Mouse (Mus musculus): Measurements from ENCODE around the gene Slk. TPM values are rescaled to one million over a fixed set of nuclear protein-coding genes. Genes with fewer than 3 reads are reported as not detected.
A peak's percentile ranks its signal among the peaks of the same experiment; 100 is the strongest.
"Not testable (repeated sequence)": the region's sequence is repeated elsewhere in the genome, so short reads cannot be mapped to it uniquely, and the experiment has no call there.

The Slk gene
- polyA plus RNA-seq, 1 experiment from 2014 or later: 42.0 TPM

DNA sequence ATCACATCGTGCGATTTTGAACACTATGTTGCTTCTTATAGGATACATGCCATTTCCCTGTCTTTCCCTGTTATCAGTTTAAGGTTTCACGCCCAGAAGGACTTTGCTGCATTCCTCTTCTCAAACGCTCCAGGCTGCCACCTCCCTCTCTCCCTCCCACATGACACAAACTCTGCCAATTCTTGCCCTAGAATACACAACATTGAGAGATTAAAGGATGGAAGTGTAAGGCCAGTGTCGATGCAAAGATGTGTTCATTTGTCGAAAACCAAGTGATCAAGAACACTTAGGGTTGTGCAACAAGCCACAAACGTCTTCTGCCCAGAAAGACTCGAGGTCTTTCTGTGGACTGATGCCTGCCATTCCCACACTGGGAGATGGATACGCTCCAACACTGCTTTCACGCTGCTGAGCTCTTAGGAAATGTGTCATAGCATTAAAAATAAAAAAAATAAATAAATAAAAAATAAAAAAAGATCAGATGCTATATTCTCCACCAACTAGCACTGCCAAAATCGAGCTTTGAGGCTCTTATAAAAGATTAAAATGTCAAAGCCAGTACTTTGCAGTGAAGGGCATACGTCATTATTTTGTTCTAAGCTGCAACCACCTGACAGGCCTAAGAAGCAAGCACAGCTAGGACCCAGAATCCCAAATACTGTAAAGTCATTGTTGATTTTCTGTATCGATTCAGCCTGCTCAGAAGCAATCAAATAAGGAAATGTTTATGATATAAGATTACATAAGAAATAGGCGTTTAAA, 19.5 kb upstream of the Slk start:
- no peak overlapping the region for H3K27ac ChIP-seq
- 81% methylated on average over 14 of the region's 14 CpGs for WGBS (ENCODE audit: missing documents)
- H3K4me3 ChIP-seq (ENCODE audit: inconsistent target): no peak overlapping the region
- H3K36me3 ChIP-seq (ENCODE audit: inconsistent target): no peaks in the 10 kb centered on the region
- H3K79me2 ChIP-seq (ENCODE audit: inconsistent target): no peaks in the 10 kb centered on the region

DNA sequence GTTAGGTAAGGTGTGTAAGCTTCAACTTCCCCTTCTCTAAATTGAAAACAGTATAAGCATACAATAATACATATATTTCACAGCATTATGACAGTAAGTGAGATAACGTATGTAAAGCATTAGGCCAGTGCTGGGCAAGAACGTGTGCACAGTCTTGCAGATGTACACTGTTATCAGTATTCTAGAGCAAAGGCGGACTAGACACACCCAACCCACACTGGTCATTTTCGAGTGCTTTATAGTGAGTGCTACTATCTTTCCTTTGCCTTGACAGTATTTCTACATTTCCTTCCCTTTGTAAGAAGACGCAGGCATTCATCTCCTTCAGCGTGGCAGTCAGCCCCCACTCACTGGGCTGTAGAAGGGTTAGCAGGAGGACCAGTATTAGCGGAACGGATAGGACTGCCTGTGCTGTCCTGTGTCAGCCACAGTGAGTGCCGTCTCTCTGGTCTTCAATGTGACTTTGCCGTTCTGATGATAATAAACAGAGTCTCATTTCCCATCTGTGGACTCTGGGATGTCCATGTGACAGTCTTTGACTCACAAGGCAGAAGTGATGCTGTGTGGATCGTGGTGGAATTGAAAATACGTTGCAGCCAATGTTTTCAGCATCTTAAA, 18.8 kb upstream of the Slk start:
- Histone ChIP-seq H3K79me2 (ENCODE audit: inconsistent target) (no peaks in the 10 kb centered on the region), H3K27ac (no peak overlapping the region), H3K36me3 (ENCODE audit: inconsistent target) (no peaks in the 10 kb centered on the region), H3K4me3 (ENCODE audit: inconsistent target) (no peak overlapping the region)
- WGBS (ENCODE audit: missing documents): 93% methylated on average over 12 of the region's 12 CpGs

DNA sequence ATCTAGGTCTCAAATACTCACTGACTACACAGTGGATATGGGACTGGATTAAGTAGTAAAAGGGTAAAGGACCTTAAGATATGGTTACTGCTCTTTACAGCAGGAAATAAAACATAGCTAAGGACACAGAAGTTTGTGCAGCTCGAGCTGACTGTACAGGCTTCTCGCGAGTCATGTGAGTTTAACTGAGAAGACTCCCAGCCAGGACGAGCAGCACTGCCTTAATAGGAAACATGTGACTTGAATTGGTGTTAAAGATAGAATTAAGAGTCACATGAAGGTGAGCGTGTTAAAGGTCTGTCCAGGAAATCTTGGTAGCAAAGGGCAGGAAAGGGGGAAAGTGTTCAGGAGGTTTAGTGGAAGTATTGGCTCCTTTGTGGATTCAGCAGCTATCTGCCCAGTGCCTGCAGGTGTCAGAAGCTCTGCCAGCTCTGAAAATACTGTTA, 17.5 kb upstream of the Slk start:
- WGBS (ENCODE audit: missing documents): 24% methylated on average over 5 of the region's 5 CpGs
- H3K27ac ChIP-seq: peak overlapping the region; percentile 48
- no peaks in the 10 kb centered on the region for H3K36me3 ChIP-seq (ENCODE audit: inconsistent target)
- no peak overlapping the region for H3K4me3 ChIP-seq (ENCODE audit: inconsistent target)
- H3K79me2 ChIP-seq (ENCODE audit: inconsistent target): no peaks in the 10 kb centered on the region

DNA sequence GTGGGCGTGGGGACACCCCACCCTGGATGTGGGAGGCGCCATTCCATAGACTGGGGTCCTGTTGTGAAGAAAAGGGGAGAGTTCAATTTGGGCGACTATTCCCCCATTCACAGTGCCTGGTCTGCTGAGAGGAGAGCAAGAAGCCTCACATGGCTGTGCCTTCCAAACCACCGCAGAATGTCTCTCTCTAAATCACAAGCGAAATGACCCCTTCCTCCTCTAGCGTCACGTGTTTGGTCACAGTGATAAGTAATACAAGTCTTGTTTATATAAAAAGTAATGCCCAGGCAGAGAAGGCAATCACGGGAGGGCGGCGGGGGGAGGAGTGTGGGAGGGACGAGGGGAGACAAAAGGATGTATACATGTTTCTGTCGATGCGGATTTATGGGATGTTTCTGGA, 15.8 kb upstream of the Slk start:
- no peak overlapping the region for H3K27ac ChIP-seq
- H3K36me3 ChIP-seq (ENCODE audit: inconsistent target): no peaks in the 10 kb centered on the region
- no peak overlapping the region for H3K4me3 ChIP-seq (ENCODE audit: inconsistent target)
- no peaks in the 10 kb centered on the region for H3K79me2 ChIP-seq (ENCODE audit: inconsistent target)
- 90% methylated on average over 9 of the region's 13 CpGs for WGBS (ENCODE audit: missing documents)

DNA sequence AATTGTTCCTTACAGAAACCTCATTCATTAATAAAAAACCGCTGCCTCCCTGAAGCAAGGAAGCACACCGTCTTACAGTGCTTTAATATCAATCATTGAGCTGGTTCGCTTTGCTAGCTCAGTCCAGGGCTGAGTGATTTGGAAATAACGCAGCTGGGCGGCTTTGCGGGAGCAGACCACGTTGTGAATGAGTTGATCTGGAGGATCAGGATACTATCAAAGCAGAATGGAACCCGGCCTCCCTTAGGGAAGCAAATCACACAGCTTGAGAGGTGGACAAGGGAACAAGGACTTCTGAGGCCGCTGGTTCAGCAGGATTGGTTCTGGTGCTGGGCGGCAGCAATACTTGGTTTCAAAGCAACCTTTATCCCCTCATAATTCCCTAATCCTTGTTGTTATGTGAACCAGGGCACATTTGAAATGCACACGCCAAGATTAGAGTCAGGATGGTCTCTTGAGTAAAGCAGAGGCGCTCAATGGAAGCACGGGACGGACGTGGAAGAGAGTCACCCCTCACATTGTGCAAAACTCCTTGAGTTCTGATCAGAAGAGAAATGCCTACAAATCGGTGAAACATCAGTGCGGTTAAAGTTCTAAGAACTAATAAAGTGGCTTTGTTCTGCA, 14.3 kb upstream of the Slk start:
- Histone ChIP-seq H3K36me3 (ENCODE audit: inconsistent target) (no peaks in the 10 kb centered on the region), H3K27ac (no peak overlapping the region), H3K79me2 (ENCODE audit: inconsistent target) (no peaks in the 10 kb centered on the region), H3K4me3 (ENCODE audit: inconsistent target) (no peak overlapping the region)
- 95% methylated on average over 17 of the region's 17 CpGs for WGBS (ENCODE audit: missing documents)

DNA sequence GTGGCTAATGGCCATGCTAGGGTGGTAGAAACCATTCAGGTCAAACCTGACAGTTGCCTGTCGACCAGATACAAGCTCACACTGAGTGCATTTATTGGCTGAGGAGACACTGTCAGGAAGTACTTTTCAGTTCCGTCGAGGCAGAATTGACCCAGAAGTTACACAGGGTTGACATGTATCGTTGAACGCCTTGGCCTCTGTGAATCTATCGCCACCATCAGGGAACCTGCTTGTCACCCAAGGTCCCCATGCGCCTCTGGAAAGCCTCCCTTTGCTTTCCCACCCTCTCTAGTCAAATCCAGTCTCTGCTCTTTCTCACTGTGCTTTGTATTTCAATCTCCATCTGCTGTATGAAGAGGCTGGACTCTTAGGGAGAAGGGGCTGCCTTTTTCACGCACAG, 13.5 kb upstream of the Slk start:
- WGBS (ENCODE audit: missing documents): 94% methylated on average over 8 of the region's 8 CpGs
- no peak overlapping the region for H3K4me3 ChIP-seq (ENCODE audit: inconsistent target)
- no peaks in the 10 kb centered on the region for H3K36me3 ChIP-seq (ENCODE audit: inconsistent target)
- no peak overlapping the region for H3K27ac ChIP-seq
- no peaks in the 10 kb centered on the region for H3K79me2 ChIP-seq (ENCODE audit: inconsistent target)

DNA sequence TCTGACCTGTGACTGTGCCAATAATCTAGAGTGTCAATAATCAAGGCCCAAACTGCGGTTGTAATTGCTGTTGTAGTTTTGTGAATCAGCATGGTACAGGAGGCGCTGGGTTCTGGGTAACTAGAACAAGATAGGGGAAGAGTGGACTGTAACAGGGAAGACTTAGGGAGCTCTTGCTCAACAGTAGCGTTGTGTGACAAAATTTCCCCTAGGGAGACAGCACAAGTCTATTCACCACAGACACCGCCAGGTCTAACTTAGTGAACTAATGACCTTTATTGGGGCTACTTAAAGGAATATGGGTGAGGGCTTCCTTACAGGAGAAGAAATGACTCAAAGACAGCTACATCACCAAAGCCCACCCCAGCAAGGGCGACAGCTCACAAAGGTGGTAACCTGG, 9.4 kb upstream of the Slk start:
- WGBS (ENCODE audit: missing documents): 64% methylated on average over 5 of the region's 5 CpGs
- Histone ChIP-seq H3K4me3 (ENCODE audit: inconsistent target) (no peak overlapping the region), H3K27ac (no peak overlapping the region), H3K36me3 (ENCODE audit: inconsistent target) (no peaks in the 10 kb centered on the region), H3K79me2 (ENCODE audit: inconsistent target) (no peaks in the 10 kb centered on the region)

DNA sequence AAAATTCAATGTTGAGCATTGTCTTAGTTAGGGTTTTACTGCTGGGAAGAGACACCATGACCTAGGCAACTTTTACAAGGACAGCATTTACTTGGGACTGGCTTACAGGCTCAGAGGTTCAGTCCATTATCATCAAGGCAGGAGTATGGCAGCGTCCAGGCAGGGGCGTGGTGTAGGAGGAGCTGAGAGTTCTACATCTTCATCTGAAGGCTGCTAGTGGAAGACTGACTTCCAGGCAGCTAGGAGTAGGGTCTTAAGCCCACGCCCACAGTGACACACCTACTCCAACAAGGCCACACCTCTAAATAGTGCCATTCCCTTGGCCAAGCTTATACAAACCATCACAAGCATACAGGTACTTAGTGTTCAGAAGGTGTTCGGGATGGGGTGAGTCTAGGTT, 7.5 kb upstream of the Slk start:
- not testable (repeated sequence) for H3K4me3 ChIP-seq (ENCODE audit: inconsistent target); H3K27ac ChIP-seq; H3K79me2 ChIP-seq (ENCODE audit: inconsistent target); H3K36me3 ChIP-seq (ENCODE audit: inconsistent target)
- WGBS (ENCODE audit: missing documents): 75% methylated on average over 4 of the region's 4 CpGs

DNA sequence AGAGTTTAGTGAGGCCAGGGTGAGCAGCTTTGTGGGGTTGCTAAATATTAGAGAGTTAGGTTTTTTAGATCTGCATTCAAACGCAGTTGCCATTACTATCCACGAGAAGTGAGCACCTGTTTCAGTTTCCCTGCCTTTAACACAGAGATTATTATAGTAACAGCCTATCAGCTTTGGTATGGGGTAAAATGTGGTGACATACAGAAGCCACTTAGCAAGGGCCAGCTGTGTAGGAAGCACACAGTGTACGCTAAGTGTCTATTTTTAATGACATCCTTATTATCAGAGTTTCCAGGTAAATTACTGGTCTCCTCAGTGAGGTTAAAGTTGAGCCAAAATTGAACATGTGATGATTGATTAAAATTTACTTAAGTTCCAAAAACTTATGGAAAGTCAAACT, 5.8 kb upstream of the Slk start:
- 87% methylated on average over 3 of the region's 3 CpGs for WGBS (ENCODE audit: missing documents)
- H3K4me3 ChIP-seq (ENCODE audit: inconsistent target): no peak overlapping the region
- H3K79me2 ChIP-seq (ENCODE audit: inconsistent target): no peaks in the 10 kb centered on the region
- H3K36me3 ChIP-seq (ENCODE audit: inconsistent target): no peaks in the 10 kb centered on the region
- H3K27ac ChIP-seq: no peak overlapping the region

DNA sequence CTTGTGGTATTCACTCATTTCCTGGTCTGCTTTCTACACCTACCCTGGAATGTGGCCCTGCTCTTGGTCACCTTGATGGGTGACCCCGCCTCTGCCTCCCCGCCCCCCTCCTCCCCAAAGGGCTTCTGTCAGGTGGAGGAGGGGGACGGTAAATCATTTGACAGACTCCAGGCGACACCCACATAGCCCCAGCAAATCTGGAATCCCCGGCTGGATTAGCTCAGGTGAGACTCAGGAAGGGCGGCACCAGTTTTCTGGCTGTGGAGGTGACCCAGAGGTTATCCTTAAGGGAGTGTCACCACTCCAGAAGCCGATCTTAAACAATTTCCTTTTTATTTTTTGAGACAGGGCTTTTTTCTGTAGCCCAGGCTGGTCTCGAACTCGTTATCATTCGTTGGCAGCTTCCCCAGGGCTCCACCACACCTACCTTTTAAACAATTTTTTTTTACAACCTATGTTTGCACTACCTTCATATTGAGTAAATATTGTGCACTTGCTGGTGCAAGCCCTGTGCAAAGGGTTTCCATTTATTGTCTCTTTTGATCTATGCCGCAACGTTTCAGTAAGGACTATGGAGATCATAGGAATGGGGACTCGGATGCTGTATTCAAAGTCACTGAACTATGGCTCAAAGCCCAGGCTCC, 775 bp upstream of the Slk start:
- Histone ChIP-seq H3K27ac (peak overlapping the region; percentile 60), H3K4me3 (ENCODE audit: inconsistent target) (peak overlapping the region; percentile 34), H3K36me3 (ENCODE audit: inconsistent target) (no peaks in the 10 kb centered on the region), H3K79me2 (ENCODE audit: inconsistent target) (peaks cover 38% of the 10 kb centered on the region)
- 45% methylated on average over 13 of the region's 13 CpGs for WGBS (ENCODE audit: missing documents)

DNA sequence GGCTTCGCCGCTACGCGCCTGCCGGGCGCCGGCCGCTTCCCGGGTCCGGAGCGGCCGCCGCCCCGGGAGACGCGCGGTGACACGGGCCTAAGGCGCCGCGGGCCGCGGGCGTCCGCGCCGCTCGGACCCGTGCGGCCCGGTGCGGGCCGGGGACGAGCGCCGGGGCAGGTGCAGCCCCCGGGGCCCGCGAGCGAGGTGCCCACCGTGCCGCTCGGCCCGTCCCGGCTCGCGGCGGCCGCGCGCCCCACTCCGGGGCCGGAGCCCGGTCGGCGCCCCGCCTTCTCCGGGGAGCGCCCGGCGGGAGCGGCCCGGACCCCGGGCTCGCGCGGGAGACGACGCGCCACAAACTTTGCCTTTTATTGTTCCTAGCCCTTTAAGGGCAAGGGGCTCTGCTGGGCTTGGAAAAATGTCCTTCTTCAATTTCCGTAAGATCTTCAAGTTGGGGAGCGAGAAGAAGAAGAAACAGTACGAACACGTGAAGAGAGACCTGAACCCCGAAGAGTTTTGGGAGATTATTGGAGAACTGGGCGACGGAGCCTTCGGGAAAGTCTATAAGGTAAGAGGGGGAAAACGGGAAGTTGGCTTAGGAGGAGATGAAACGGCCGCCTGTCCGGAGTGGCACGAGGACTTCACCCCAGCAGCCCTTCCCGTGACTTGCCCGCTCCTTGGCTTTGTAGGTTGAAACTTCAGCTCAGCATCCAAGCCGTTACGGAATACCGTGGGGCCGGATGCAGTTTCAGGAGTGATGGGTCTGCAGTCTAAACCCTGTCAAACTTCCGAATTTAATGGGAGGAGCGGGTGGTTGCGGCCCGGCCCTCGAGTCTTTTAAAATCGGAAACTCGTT, 532 bp downstream of the Slk start:
- Histone ChIP-seq H3K4me3 (ENCODE audit: inconsistent target) (peak overlapping the region; percentile 75), H3K27ac (peak overlapping the region; percentile 63), H3K79me2 (ENCODE audit: inconsistent target) (peaks cover 51% of the 10 kb centered on the region), H3K36me3 (ENCODE audit: inconsistent target) (no peaks in the 10 kb centered on the region)
- WGBS (ENCODE audit: missing documents): under 1% methylated on average over 73 of the region's 96 CpGs

DNA sequence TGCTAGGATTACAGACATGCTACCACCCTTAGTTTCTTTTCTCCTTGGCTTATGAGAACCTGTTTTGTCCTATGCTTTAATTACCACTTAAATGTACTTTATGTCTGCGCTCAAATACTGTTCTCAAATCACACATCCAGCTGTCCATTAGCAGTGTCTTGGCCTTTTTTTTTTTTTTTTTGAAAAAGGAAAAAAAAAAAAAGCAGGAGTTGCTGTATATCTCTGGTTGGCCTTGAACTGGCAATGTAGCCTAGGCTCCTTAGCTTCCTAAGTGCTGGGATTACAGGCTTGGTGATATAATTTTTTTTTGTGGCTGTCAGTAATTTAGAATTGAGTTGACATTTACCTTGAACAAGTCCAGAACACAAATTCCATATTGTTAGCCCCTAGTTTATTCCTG, 6.3 kb downstream of the Slk start:
- Histone ChIP-seq H3K4me3 (ENCODE audit: inconsistent target) (no peak overlapping the region), H3K79me2 (ENCODE audit: inconsistent target) (peaks cover 96% of the 10 kb centered on the region), H3K27ac (no peak overlapping the region), H3K36me3 (ENCODE audit: inconsistent target) (no peaks in the 10 kb centered on the region)
- WGBS (ENCODE audit: missing documents): 90% methylated on average over 1 of the region's 1 CpGs

DNA sequence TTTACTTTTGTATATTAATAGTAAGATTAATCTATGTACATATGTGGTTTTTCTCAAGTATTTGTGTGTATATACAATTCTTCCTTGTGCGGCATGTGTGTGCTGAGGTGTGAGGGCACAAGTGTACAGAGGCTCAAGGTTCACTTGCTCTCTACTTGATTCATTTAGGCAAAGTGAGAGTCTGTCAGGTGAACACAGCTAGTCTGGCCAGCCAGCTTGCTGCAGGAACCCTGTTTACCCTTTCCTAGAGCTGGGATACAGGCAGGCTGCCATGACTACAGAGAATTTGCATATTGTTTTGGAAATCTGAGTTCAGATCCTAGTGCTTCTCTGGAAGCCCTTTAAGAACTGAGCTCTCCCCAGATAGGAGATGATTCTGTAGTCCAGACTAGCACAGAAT, 7.5 kb downstream of the Slk start:
- no peak overlapping the region for H3K27ac ChIP-seq
- no peaks in the 10 kb centered on the region for H3K36me3 ChIP-seq (ENCODE audit: inconsistent target)
- H3K4me3 ChIP-seq (ENCODE audit: inconsistent target): no peak overlapping the region
- 93% methylated on average over 1 of the region's 1 CpGs for WGBS (ENCODE audit: missing documents)
- H3K79me2 ChIP-seq (ENCODE audit: inconsistent target): peaks cover 83% of the 10 kb centered on the region

DNA sequence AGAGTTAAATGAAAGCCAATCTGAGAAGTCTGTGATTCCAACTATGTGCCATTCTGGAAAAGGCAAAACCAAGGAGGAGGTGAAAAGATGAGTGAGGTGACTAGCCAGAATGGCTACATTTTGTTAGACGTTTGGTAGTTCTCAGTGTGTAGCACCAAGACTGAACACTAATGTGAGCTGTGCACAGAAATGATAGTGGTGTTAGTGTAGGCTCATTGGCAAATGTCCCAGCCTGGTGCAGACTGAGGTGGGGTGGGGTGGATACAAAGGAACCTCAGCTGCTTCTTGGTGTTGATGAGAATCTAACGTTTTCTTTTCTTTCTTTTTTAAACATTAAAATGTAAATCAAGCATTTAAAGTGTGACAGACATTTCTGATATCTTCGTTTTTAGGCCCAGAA, 29.0 kb downstream of the Slk start:
- peaks cover 97% of the 10 kb centered on the region for H3K79me2 ChIP-seq (ENCODE audit: inconsistent target)

More for the DNA sequence above, 29.0 kb downstream of the Slk start:
- 66% methylated on average over 3 of the region's 3 CpGs for WGBS (ENCODE audit: missing documents)
- no peak overlapping the region for H3K4me3 ChIP-seq (ENCODE audit: inconsistent target)
- H3K27ac ChIP-seq: no peak overlapping the region
- H3K36me3 ChIP-seq (ENCODE audit: inconsistent target): peaks cover 24% of the 10 kb centered on the region; the same call in 1 of the 2 replicates

All from macrophage (primary cell).